Mouse (Mus musculus): Measurements from ENCODE around the gene 5530401A14Rik. TPM values are rescaled to one million over a fixed set of nuclear protein-coding genes. Genes with fewer than 3 reads are reported as not detected.
A peak's percentile ranks its signal among the peaks of the same experiment; 100 is the strongest.

5530401A14Rik gene
- total RNA-seq, 2 experiments from 2014 or later, result 0.12 to 0.23 TPM

GRCm38 (mm10) chr11:81926393-81926792 lies 65.9 kb downstream of the 5530401A14Rik start:
- DNase-seq (ENCODE audit: low spot score in 2 of 2), result no peak

GRCm38 (mm10) chr11:81937516-81937915 lies 77.0 kb downstream of the 5530401A14Rik start:
- no peak for DNase-seq (ENCODE audit: low spot score in 2 of 2)

GRCm38 (mm10) chr11:81940988-81941387 lies 80.5 kb downstream of the 5530401A14Rik start:
- DNase-seq (ENCODE audit: low spot score in 2 of 2), result peak; percentile 15 to 32

- no peak for DNase-seq (ENCODE audit: low spot score in 2 of 2)
These were observed 81.7 kb downstream of the 5530401A14Rik start for GRCm38 (mm10) chr11:81942167-81942566.

Other genes with a start within 250 kb of the 5530401A14Rik start
- gene Asic2, start 107.8 kb downstream of the 5530401A14Rik start, total RNA-seq (2021), result 10 to 100 TPM; 64.6 to 65.7 TPM
- gene Ccl2, start 174.9 kb downstream of the 5530401A14Rik start, total RNA-seq (2021), result under 1 TPM in 1 of 2 experiments, not detected in 1; 0.63 TPM
- not detected for gene Gm17268, start 177.9 kb downstream of the 5530401A14Rik start, total RNA-seq (2021)
- not detected for gene Ccl7, start 185.0 kb downstream of the 5530401A14Rik start, total RNA-seq (2021)
- not detected for gene Ccl11, start 197.2 kb downstream of the 5530401A14Rik start, total RNA-seq (2021)
- gene Ccl12, start 241.2 kb downstream of the 5530401A14Rik start, total RNA-seq (2021), result 1 to 10 TPM in 1 of 2 experiments, not detected in 1; 1.3 TPM